Mouse (Mus musculus): Measurements from ENCODE around the gene Med12l. TPM values are rescaled to one million over a fixed set of nuclear protein-coding genes. Genes with fewer than 3 reads are reported as not detected.

Gene Med12l
- polyA plus RNA-seq, 1 experiment from 2014 or later, result 2.1 TPM

- WGBS, result 91% methylated on average over 5 of the region's 5 CpGs
- no peak overlapping the region for H3K4me3 ChIP-seq (ENCODE audit: low read depth, low read length)
- no peak overlapping the region for H3K9ac ChIP-seq (replicated peaks; ENCODE audit: low read depth, low read length)
- H3K27ac ChIP-seq (ENCODE audit: low read length), result no peak overlapping the region
- no peaks in the 10 kb centered on the region for H3K9me3 ChIP-seq (ENCODE audit: control insufficient read depth, low read depth, low read length)
- no peaks in the 10 kb centered on the region for H3K36me3 ChIP-seq (ENCODE audit: control insufficient read depth, insufficient read depth, low read length)
- H3K4me2 ChIP-seq (replicated peaks; ENCODE audit: low read depth, low read length), result no peak overlapping the region
- no peaks in the 10 kb centered on the region for H3K4me1 ChIP-seq (ENCODE audit: control insufficient read depth, insufficient read depth, low read length)
- no peaks in the 10 kb centered on the region for H3K27me3 ChIP-seq (ENCODE audit: control insufficient read depth, insufficient read depth, low read length)
- ATAC-seq (ENCODE audit: insufficient number of reproducible peaks, insufficient read depth, low FRiP score, low read depth), result no peak
These were observed 299.3 kb downstream of the Med12l start for GRCm38 (mm10) chr3:59304944-59305343.

- no peak overlapping the region for H3K4me3 ChIP-seq (ENCODE audit: low read depth, low read length)
- H3K9me3 ChIP-seq (ENCODE audit: control insufficient read depth, low read depth, low read length), result no peaks in the 10 kb centered on the region
- H3K27me3 ChIP-seq (ENCODE audit: control insufficient read depth, insufficient read depth, low read length), result no peaks in the 10 kb centered on the region
- H3K27ac ChIP-seq (ENCODE audit: low read length), result no peak overlapping the region
- H3K9ac ChIP-seq (replicated peaks; ENCODE audit: low read depth, low read length), result no peak overlapping the region
- WGBS, result 90% methylated on average over 2 of the region's 2 CpGs
- H3K4me1 ChIP-seq (ENCODE audit: control insufficient read depth, insufficient read depth, low read length), result no peaks in the 10 kb centered on the region
- no peaks in the 10 kb centered on the region for H3K36me3 ChIP-seq (ENCODE audit: control insufficient read depth, insufficient read depth, low read length)
- no peak overlapping the region for H3K4me2 ChIP-seq (replicated peaks; ENCODE audit: low read depth, low read length)
- no peak for ATAC-seq (ENCODE audit: insufficient number of reproducible peaks, insufficient read depth, low FRiP score, low read depth)
These were observed 299.9 kb downstream of the Med12l start for GRCm38 (mm10) chr3:59305518-59305917.

GRCm38 (mm10) chr3:59312610-59313009 is 307.0 kb downstream of the Med12l start:
- Histone ChIP-seq H3K9me3 (ENCODE audit: control insufficient read depth, low read depth, low read length) (no peaks in the 10 kb centered on the region), H3K27me3 (ENCODE audit: control insufficient read depth, insufficient read depth, low read length) (no peaks in the 10 kb centered on the region), H3K4me1 (ENCODE audit: control insufficient read depth, insufficient read depth, low read length) (no peaks in the 10 kb centered on the region), H3K9ac (replicated peaks; ENCODE audit: low read depth, low read length) (no peak overlapping the region), H3K4me3 (ENCODE audit: low read depth, low read length) (no peak overlapping the region), H3K27ac (ENCODE audit: low read length) (no peak overlapping the region), H3K4me2 (replicated peaks; ENCODE audit: low read depth, low read length) (no peak overlapping the region), H3K36me3 (ENCODE audit: control insufficient read depth, insufficient read depth, low read length) (no peaks in the 10 kb centered on the region)
- no peak for ATAC-seq (ENCODE audit: insufficient number of reproducible peaks, insufficient read depth, low FRiP score, low read depth)
- 84% methylated on average over 10 of the region's 10 CpGs for WGBS

GRCm38 (mm10) chr3:59316077-59316476 is 310.5 kb downstream of the Med12l start:
- Histone ChIP-seq H3K4me2 (replicated peaks; ENCODE audit: low read depth, low read length) (no peak overlapping the region), H3K9ac (replicated peaks; ENCODE audit: low read depth, low read length) (no peak overlapping the region), H3K9me3 (ENCODE audit: control insufficient read depth, low read depth, low read length) (no peaks in the 10 kb centered on the region), H3K27ac (ENCODE audit: low read length) (no peak overlapping the region), H3K4me3 (ENCODE audit: low read depth, low read length) (no peak overlapping the region), H3K36me3 (ENCODE audit: control insufficient read depth, insufficient read depth, low read length) (peaks cover 12% of the 10 kb centered on the region; the same call in 1 of the 2 replicates), H3K27me3 (ENCODE audit: control insufficient read depth, insufficient read depth, low read length) (no peaks in the 10 kb centered on the region), H3K4me1 (ENCODE audit: control insufficient read depth, insufficient read depth, low read length) (no peaks in the 10 kb centered on the region)
- 78% methylated on average over 7 of the region's 7 CpGs for WGBS
- ATAC-seq (ENCODE audit: insufficient number of reproducible peaks, insufficient read depth, low FRiP score, low read depth), result no peak

GRCm38 (mm10) chr3:59321278-59321876 is 315.8 kb downstream of the Med12l start:
- no peaks in the 10 kb centered on the region for H3K4me1 ChIP-seq (ENCODE audit: control insufficient read depth, insufficient read depth, low read length)
- peaks cover 12% of the 10 kb centered on the region; the same call in 1 of the 2 replicates for H3K36me3 ChIP-seq (ENCODE audit: control insufficient read depth, insufficient read depth, low read length)
- H3K4me3 ChIP-seq (ENCODE audit: low read depth, low read length), result no peak overlapping the region
- H3K9me3 ChIP-seq (ENCODE audit: control insufficient read depth, low read depth, low read length), result no peaks in the 10 kb centered on the region
- H3K4me2 ChIP-seq (replicated peaks; ENCODE audit: low read depth, low read length), result no peak overlapping the region
- H3K9ac ChIP-seq (replicated peaks; ENCODE audit: low read depth, low read length), result no peak overlapping the region
- no peak for ATAC-seq (ENCODE audit: insufficient number of reproducible peaks, insufficient read depth, low FRiP score, low read depth)
- no peak overlapping the region for H3K27ac ChIP-seq (ENCODE audit: low read length)
- 47% methylated on average over 7 of the region's 7 CpGs for WGBS
- no peaks in the 10 kb centered on the region for H3K27me3 ChIP-seq (ENCODE audit: control insufficient read depth, insufficient read depth, low read length)

- no peak overlapping the region for H3K9ac ChIP-seq (replicated peaks; ENCODE audit: low read depth, low read length)
- H3K4me2 ChIP-seq (replicated peaks; ENCODE audit: low read depth, low read length), result no peak overlapping the region
- H3K4me3 ChIP-seq (ENCODE audit: low read depth, low read length), result no peak overlapping the region
- H3K27me3 ChIP-seq (ENCODE audit: control insufficient read depth, insufficient read depth, low read length), result no peaks in the 10 kb centered on the region
- no peaks in the 10 kb centered on the region for H3K9me3 ChIP-seq (ENCODE audit: control insufficient read depth, low read depth, low read length)
- peaks cover 14% of the 10 kb centered on the region for H3K36me3 ChIP-seq (ENCODE audit: control insufficient read depth, insufficient read depth, low read length)
- ATAC-seq (ENCODE audit: insufficient number of reproducible peaks, insufficient read depth, low FRiP score, low read depth), result no peak
- no peak overlapping the region for H3K27ac ChIP-seq (ENCODE audit: low read length)
- WGBS, result 85% methylated on average over 2 of the region's 2 CpGs
- no peaks in the 10 kb centered on the region for H3K4me1 ChIP-seq (ENCODE audit: control insufficient read depth, insufficient read depth, low read length)
These were observed 322.9 kb downstream of the Med12l start for GRCm38 (mm10) chr3:59328526-59328925.

- Histone ChIP-seq H3K4me3 (ENCODE audit: low read depth, low read length) (no peak overlapping the region), H3K27me3 (ENCODE audit: control insufficient read depth, insufficient read depth, low read length) (no peaks in the 10 kb centered on the region), H3K9ac (replicated peaks; ENCODE audit: low read depth, low read length) (no peak overlapping the region), H3K27ac (ENCODE audit: low read length) (no peak overlapping the region), H3K4me2 (replicated peaks; ENCODE audit: low read depth, low read length) (peak overlapping the region; percentile 8; the same call in 1 of the 2 replicates), H3K9me3 (ENCODE audit: control insufficient read depth, low read depth, low read length) (no peaks in the 10 kb centered on the region), H3K36me3 (ENCODE audit: control insufficient read depth, insufficient read depth, low read length) (peaks cover 2% of the 10 kb centered on the region; the same call in 1 of the 2 replicates), H3K4me1 (ENCODE audit: control insufficient read depth, insufficient read depth, low read length) (no peaks in the 10 kb centered on the region)
- ATAC-seq (ENCODE audit: insufficient number of reproducible peaks, insufficient read depth, low FRiP score, low read depth), result no peak
- 75% methylated on average over 11 of the region's 11 CpGs for WGBS
These were observed 336.2 kb downstream of the Med12l start for GRCm38 (mm10) chr3:59341647-59342427.

- Histone ChIP-seq H3K4me3 (ENCODE audit: low read depth, low read length) (peak overlapping the region; percentile 63), H3K9ac (replicated peaks; ENCODE audit: low read depth, low read length) (no peak overlapping the region), H3K4me2 (replicated peaks; ENCODE audit: low read depth, low read length) (peak overlapping the region; percentile 59), H3K27ac (ENCODE audit: low read length) (peak overlapping the region; percentile 23; the same call in 1 of the 2 replicates), H3K27me3 (ENCODE audit: control insufficient read depth, insufficient read depth, low read length) (no peaks in the 10 kb centered on the region), H3K4me1 (ENCODE audit: control insufficient read depth, insufficient read depth, low read length) (no peaks in the 10 kb centered on the region), H3K9me3 (ENCODE audit: control insufficient read depth, low read depth, low read length) (no peaks in the 10 kb centered on the region), H3K36me3 (ENCODE audit: control insufficient read depth, insufficient read depth, low read length) (peaks cover 2% of the 10 kb centered on the region; the same call in 1 of the 2 replicates)
- WGBS, result 44% methylated on average over 4 of the region's 4 CpGs
- ATAC-seq (ENCODE audit: insufficient number of reproducible peaks, insufficient read depth, low FRiP score, low read depth), result peak; percentile 66; the same call in 1 of the 2 replicates
These were observed 337.4 kb downstream of the Med12l start for GRCm38 (mm10) chr3:59343026-59343425.

Measured in stomach, embryonic 14.5 days (tissue).